Mouse (Mus musculus): ENCODE measurements around the gene Hoxb7.

DNA sequence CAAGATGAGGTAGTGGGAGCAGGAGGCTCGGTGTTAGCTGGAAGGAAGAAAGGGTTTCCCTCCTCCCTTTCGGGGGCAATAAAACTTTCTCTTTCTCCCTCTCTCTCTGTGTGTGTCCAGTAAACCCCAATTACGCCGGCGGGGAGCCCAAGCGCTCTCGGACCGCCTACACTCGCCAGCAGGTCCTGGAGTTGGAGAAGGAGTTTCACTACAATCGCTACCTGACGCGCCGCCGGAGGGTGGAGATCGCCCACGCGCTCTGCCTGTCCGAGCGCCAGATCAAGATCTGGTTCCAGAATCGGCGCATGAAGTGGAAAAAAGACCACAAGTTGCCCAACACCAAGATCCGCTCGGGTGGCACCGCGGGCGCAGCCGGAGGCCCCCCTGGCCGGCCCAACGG lies 33.5 kb downstream of the Hoxb7 start:
- TF ChIP-seq CTCF (IDR thresholded peaks at IDR 0.05): no peak
- TF ChIP-seq EP300 (IDR thresholded peaks at IDR 0.05): no peak

Measured in lung, postnatal 0 days (tissue).